Comparison of ENCODE assay signal across 8 mouse cellular contexts in genomic region chr10:127165654-127166403, GRCm38 (mm10). TPM values are rescaled to one million over a fixed set of nuclear protein-coding genes. Genes with fewer than 3 reads are reported as not detected.
DNase-seq lines count a peak whose midpoint lies in the region; ATAC-seq lines count a peak whose summit lies in the region.

No protein-coding gene starts in this region.

- DNase-seq in urinary bladder, postnatal 14 days (ENCODE audit: low spot score) = peak; percentile 48
- no peak for DNase-seq in urinary bladder, adult 2 months (ENCODE audit: low spot score)
- DNase-seq in cerebellum, adult 11 months = peak; percentile 60
- peak; percentile 52 for DNase-seq in kidney, postnatal 10 days
- DNase-seq in spleen, postnatal 14 days (ENCODE audit: low spot score in 2 of 2) = peak; percentile 51
- DNase-seq in frontal cortex, postnatal 25 days (ENCODE audit: low spot score in 2 of 2) = no peak

- no peaks in the 10 kb centered on the region for H3K36me3 ChIP-seq in forebrain, embryonic 16.5 days (ENCODE audit: control insufficient read depth, insufficient read depth)

- under 1% methylated on average over 56 of the region's 56 CpGs for WGBS in forebrain, embryonic 16.5 days

- H3K4me3 ChIP-seq in forebrain, embryonic 16.5 days (replicated peaks; ENCODE audit: low read length) = peak overlapping the region; percentile 71

- no peaks in the 10 kb centered on the region for H3K9me3 ChIP-seq in forebrain, embryonic 16.5 days (ENCODE audit: control insufficient read depth, low read length)

- H3K27ac ChIP-seq in forebrain, embryonic 16.5 days (ENCODE audit: low read length) = peak overlapping the region; percentile 71

- peaks cover 37% of the 10 kb centered on the region for H3K27me3 ChIP-seq in forebrain, embryonic 16.5 days (replicated peaks; ENCODE audit: control insufficient read depth, insufficient read depth, low read length)

- peak; percentile 48 for ATAC-seq in forebrain, embryonic 16.5 days
- peak; percentile 53 for ATAC-seq in megakaryocyte-erythroid progenitor cell, adult 5-6 weeks (replicated peaks; ENCODE audit: low FRiP score, low TSS enrichment, poor library complexity, severe bottlenecking)

- peaks cover 23% of the 10 kb centered on the region for H3K4me1 ChIP-seq in forebrain, embryonic 16.5 days (replicated peaks; ENCODE audit: control insufficient read depth, insufficient read depth, low read length)

- H3K9ac ChIP-seq in forebrain, embryonic 16.5 days (replicated peaks; ENCODE audit: low read depth, low read length) = peak overlapping the region; percentile 97

- H3K4me2 ChIP-seq in forebrain, embryonic 16.5 days (ENCODE audit: low read length) = peak overlapping the region; percentile 87

RNA-seq across cellular contexts. Expression of gene B4galnt1, which starts 0.8 kb away (rescaled TPM):
- polyA plus RNA-seq in urinary bladder, adult 2 months (2012; rRNA removed) = 6.2 and 7.9 TPM in 2 replicates
- polyA plus RNA-seq in forebrain, embryonic 16.5 days (2015; fragmentation: Nextera tagmentation; extraction: Ambion mirVana) = 41.5 and 45.8 TPM in 2 replicates
- total RNA-seq in megakaryocyte-erythroid progenitor cell, adult 5-6 weeks (2014; fragmentation: Nextera tagmentation) = 67.2 and 84.7 TPM in 2 replicates
- total RNA-seq in megakaryocyte-erythroid progenitor cell, adult 5-6 weeks (2017) = 18.5 and 23.3 TPM in 2 replicates

RNA-seq across cellular contexts. Expression of gene Slc26a10, which starts 14.6 kb away (rescaled TPM):
- polyA plus RNA-seq in urinary bladder, adult 2 months (2012; rRNA removed) = 0.72 and 1.5 TPM in 2 replicates
- 1.0 and 1.6 TPM in 2 replicates for polyA plus RNA-seq in forebrain, embryonic 16.5 days (2015; fragmentation: Nextera tagmentation; extraction: Ambion mirVana)
- 1.8 TPM in 1 of 2 replicates, not detected in the other for total RNA-seq in megakaryocyte-erythroid progenitor cell, adult 5-6 weeks (2014; fragmentation: Nextera tagmentation)
- total RNA-seq in megakaryocyte-erythroid progenitor cell, adult 5-6 weeks (2017) = 1.8 TPM in 1 of 2 replicates, not detected in the other

RNA-seq across cellular contexts. Expression of gene Arhgef25, which starts 24.1 kb away (rescaled TPM):
- 178 and 188 TPM in 2 replicates for polyA plus RNA-seq in urinary bladder, adult 2 months (2012; rRNA removed)
- 32.3 and 33.0 TPM in 2 replicates for polyA plus RNA-seq in forebrain, embryonic 16.5 days (2015; fragmentation: Nextera tagmentation; extraction: Ambion mirVana)
- total RNA-seq in megakaryocyte-erythroid progenitor cell, adult 5-6 weeks (2014; fragmentation: Nextera tagmentation) = 22.7 and 46.0 TPM in 2 replicates
- 35.4 and 35.7 TPM in 2 replicates for total RNA-seq in megakaryocyte-erythroid progenitor cell, adult 5-6 weeks (2017)

RNA-seq across cellular contexts. Expression of gene Dtx3, which starts 29.7 kb away (rescaled TPM):
- 193 and 272 TPM in 2 replicates for polyA plus RNA-seq in urinary bladder, adult 2 months (2012; rRNA removed)
- 179 and 224 TPM in 2 replicates for polyA plus RNA-seq in forebrain, embryonic 16.5 days (2015; fragmentation: Nextera tagmentation; extraction: Ambion mirVana)
- 97.0 and 160 TPM in 2 replicates for total RNA-seq in megakaryocyte-erythroid progenitor cell, adult 5-6 weeks (2014; fragmentation: Nextera tagmentation)
- 28.5 and 29.5 TPM in 2 replicates for total RNA-seq in megakaryocyte-erythroid progenitor cell, adult 5-6 weeks (2017)

RNA-seq across cellular contexts. Expression of gene Os9, which starts 44.9 kb away (rescaled TPM):
- 53.9 and 72.8 TPM in 2 replicates for polyA plus RNA-seq in urinary bladder, adult 2 months (2012; rRNA removed)
- 125 and 126 TPM in 2 replicates for polyA plus RNA-seq in forebrain, embryonic 16.5 days (2015; fragmentation: Nextera tagmentation; extraction: Ambion mirVana)
- 55.8 and 64.5 TPM in 2 replicates for total RNA-seq in megakaryocyte-erythroid progenitor cell, adult 5-6 weeks (2014; fragmentation: Nextera tagmentation)
- total RNA-seq in megakaryocyte-erythroid progenitor cell, adult 5-6 weeks (2017) = 152 and 154 TPM in 2 replicates

Comparison
In these comparisons a context has a peak if more than half of its experiments do, and no peak if none do; other contexts are left out.
1. DNase-seq: peak in urinary bladder, postnatal 14 days (single experiment), cerebellum, adult 11 months (single experiment), kidney, postnatal 10 days (single experiment) and spleen, postnatal 14 days (2 of 2); none in urinary bladder, adult 2 months (single experiment) and frontal cortex, postnatal 25 days (0 of 2).